Mouse (Mus musculus): Measurements from ENCODE around the gene Baiap2.
A peak's percentile ranks its signal among the peaks of the same experiment; 100 is the strongest.

Gene Baiap2

GRCm38 (mm10) chr11:120014758-120015157 is 72.2 kb downstream of the Baiap2 start:
- DNase-seq = no peak

GRCm38 (mm10) chr11:120017011-120017410 is 74.4 kb downstream of the Baiap2 start:
- no peak for DNase-seq

- peak in 1 of 2 experiments; percentile 62 for DNase-seq
Measured at GRCm38 (mm10) chr11:120019542-120020440, 77.2 kb downstream of the Baiap2 start.

- DNase-seq = peak; percentile 60 to 66
Measured at GRCm38 (mm10) chr11:120021367-120021766, 78.8 kb downstream of the Baiap2 start.

DNA sequence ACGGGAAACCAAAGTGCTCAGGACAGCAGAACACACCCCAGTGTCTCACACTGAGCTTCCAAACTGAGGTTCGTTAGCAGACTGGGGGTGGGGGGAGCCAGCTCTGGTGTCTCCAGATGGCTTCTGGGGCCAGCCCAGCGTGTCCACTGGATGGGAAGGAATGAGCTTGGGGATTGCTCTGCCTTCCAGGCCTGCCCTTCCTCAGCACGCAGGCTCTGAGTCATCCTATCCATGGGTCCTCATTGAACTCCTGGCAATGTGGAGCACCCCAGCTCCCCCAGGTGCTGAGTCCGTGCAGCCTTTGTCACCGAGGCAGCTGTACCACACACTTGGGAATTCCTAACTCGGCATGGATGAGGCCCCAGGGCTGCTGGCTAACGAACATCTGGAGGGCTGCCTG is 79.7 kb downstream of the Baiap2 start:
- DNase-seq = peak; percentile 69 to 78

- peak; percentile 79 to 82 for DNase-seq
Measured at GRCm38 (mm10) chr11:120022841-120023240, 80.3 kb downstream of the Baiap2 start.

- DNase-seq = no peak
Measured at GRCm38 (mm10) chr11:120026941-120027340, 84.4 kb downstream of the Baiap2 start.

DNA sequence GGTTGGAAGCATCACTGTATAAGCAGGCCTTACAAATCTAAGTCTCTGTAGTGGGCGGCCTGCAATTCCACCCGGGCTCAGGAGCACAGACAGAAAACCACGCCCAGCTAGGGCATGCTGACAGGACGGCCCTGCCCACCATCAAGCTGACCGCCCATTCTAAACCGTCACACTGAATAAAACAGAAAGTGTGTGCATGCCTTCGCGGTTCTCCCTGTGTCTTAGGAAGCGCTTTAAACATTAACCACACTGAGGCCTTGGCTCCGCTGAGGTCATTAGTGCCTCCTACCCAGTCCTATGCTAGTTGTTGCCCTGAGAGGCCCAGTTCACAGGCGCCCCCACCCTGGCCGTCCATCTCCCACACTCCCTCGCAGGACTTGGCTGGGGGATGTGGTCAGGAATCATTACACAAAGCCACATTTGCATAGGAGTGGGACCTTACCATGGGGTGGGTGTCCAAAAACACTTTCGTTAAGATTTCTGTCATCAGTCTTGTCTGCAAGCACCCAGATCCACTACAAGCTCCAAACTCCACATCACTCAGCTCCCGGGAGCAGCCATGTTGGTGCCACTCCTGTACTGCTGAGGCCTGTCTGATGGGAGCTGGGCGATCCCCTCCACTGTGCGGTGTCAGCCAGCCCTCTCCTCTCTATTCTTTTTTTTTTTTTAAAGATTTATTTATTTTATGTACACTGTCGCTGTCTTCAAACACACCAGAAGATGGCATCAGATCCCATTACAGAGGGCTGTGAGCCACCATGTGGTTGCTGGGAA is 85.9 kb downstream of the Baiap2 start:
- DNase-seq = no peak

- peak in 1 of 2 experiments; percentile 73 for DNase-seq
Measured at GRCm38 (mm10) chr11:120029431-120030144, 87.0 kb downstream of the Baiap2 start.

- peak; percentile 78 to 82 for DNase-seq
Measured at GRCm38 (mm10) chr11:120030145-120030901, 87.8 kb downstream of the Baiap2 start.

- no peak for DNase-seq
Measured at GRCm38 (mm10) chr11:120032052-120032451, 89.5 kb downstream of the Baiap2 start.

DNA sequence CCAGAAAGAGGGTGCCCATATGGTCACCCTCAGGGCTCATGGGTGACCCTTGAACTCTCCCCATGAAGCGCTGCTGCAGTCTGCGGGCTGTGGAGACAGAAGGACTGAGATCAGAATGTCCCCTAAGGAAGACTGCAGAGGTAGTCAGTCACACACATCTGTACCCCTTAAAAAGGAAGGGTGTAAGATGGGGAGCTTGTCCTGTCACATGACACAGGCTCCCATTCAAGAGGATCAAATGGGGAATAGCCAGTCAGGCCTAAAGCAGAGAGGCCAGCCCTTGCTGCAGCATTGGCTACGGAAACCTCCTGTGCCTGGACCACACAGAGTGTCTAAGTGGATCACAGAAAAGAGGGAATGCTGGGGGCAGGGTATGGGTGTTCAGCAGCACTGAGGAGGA is 90.9 kb downstream of the Baiap2 start:
- DNase-seq = no peak

GRCm38 (mm10) chr11:120034306-120034705 is 91.7 kb downstream of the Baiap2 start:
- DNase-seq = no peak

DNA sequence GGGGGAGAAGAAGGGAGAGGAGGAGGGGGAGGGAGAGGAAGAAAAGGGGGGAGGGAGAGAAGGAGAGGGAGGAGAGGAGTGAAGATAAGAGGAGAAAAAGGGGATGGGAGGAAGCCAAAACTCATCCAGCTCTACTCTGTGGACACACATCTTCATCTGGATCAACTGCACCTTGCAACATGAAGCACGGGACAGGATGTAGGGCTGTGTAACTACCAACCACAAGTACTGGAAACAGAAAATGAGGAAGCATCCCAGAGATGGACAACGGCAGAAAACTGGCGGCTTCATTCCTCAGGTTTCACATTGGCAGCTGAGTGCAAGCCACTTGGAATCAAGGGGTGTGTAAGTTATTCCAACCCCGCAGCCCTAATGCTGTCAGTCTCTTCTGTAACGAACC is 92.2 kb downstream of the Baiap2 start:
- DNase-seq = no peak

- DNase-seq = peak; percentile 50 to 56
Measured at GRCm38 (mm10) chr11:120039581-120039980, 97.0 kb downstream of the Baiap2 start.

DNA sequence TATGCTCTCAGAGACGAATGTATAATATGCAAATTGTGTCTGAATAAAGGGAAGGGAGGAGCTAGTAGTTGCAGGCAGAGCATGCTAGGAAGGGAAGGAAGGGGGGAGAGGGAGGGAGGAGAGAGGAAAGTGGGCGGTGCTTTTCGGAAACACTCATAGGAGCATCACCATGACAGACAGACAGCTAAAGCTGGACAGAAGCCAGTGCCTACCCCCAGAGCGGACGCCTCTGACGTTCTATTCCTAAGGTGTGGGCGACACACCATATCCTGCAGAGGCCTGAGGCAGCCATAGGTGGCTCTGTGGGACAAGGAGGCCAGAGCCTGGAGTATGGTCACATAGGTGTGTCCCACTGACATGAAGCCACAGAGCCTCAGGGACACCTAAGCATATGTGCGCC is 97.9 kb downstream of the Baiap2 start:
- peak; percentile 45 to 50 for DNase-seq

DNA sequence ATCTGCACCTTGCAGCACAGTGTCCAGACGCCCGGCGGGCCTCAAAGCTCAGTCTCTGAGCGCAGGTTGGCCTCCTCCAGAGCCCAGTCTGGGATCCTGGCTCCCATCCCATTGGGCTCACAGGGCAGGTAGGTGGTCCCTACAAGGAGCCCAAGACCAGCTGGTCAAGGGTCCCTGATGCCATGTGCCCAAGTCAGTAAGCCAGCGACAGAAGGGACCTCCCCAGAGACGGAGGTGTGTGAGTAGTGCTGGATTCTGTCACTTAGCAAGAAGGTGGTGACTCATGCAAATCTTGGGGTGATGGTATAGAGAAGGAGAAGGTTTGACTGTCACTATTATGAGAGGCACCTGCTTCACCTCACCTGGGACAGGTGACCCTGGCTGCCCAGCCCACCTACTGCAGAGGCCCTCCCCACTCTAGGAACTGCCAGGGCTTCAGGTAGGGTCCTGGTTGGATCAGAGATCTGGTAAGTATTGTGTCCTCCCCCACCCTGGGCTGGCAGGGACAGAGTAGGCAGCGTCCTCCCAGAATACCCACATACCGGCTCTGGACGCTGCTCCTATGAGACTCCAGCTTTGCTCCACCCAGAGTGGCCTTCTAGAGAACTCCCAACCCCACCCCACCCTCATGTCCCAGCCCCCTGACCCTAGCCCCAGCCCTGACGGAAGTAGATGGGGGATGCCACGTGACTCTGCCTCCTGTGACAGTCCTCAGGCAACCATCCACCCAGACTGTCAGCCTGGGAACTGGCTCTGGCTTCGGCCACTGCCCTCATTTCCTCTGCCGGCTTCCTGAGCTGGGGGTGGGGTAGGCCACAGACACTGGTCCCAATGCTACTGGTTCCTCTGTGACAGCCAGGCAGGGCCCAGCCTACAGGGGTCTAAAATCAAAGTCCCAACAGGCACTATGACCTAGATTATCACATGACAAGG is 98.9 kb downstream of the Baiap2 start:
- DNase-seq = peak; percentile 78 to 82

DNA sequence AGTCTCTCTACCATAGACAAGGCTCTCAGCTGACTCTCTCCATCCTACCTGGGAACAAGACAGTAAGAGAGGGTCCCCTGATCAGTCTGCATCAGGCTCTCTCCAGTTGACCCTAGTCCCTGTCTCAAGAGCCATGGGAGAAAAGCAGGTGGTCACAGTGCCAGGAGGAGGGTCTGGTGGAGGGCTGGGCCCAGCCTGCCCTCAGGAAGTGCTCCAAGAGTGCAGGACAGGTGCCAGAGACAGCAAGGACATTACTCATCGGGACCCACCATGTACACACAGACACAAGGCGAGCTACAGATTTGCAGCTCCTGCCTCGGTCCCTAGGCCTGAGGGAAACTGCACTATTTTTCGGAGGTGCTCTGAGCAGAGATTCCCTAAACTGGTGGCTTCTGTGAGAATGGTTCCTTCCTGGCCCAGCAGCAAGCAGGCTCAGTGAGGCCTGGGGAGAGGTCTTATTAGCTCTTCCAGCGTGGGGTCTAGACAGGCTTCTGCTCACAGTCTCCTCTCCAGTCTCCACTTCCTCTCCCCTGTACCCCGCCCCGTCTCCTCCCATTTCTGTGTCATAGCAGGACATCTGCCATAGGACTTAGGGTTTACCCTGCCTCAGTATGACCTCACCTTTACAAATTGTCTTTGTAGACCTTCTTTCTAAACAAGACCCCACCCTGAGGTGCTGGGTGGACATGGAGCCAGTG is 99.7 kb downstream of the Baiap2 start:
- DNase-seq = peak in 1 of 2 experiments; percentile 63

- DNase-seq = peak in 1 of 2 experiments; percentile 59
Measured at GRCm38 (mm10) chr11:120045341-120045740, 102.8 kb downstream of the Baiap2 start.

DNA sequence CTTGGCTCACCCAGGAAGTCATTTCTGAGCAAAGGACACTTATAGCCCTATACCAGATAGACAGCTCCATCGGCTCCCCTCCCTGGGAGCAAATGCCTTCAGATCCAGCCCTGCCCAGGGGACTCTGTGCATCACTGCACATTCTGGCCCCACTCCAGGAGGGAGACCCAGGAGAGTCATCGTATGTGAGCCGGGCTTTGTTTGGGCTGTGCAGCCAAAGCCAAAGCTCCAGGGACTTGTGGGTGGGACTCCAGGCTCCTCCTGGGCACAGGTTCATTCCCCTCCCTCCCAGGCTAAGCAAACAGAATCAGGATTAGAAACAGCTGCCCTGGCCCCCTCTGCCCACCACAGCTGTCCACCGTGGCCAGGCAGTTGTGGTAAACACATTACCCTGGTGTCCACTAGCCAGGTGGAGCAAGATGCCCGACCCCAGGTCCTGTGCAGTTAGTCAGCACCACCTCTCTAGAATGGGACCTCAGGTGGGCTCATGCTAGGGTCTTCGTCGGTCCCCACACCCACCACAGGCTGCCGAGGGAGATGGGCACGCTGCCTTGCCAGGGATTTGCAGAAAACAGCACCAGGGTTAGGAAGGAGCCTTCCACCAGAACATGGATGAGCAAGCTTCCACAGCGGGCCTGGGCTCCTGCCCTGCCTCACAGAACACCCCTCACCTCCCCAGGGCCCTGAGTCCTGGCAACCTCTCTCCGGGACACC is 103.4 kb downstream of the Baiap2 start:
- peak; percentile 73 to 80 for DNase-seq
